Comparison of ENCODE assay signal across 7 mouse cellular contexts in genomic region chr2:154372842-154373500, GRCm38 (mm10). TPM values are rescaled to one million over a fixed set of nuclear protein-coding genes. Genes with fewer than 3 reads are reported as not detected.
DNase-seq lines count a peak whose midpoint lies in the region; ATAC-seq lines count a peak whose summit lies in the region.

Gene Cdk5rap1 (minus strand): TSS chr2:154373010.

- peak within 1 kb of the TSS; percentile 78 for H3K4me2 ChIP-seq in neural tube, embryonic 11.5 days (ENCODE audit: low read depth)
- H3K4me2 ChIP-seq in midbrain, embryonic 14.5 days (ENCODE audit: low read length) = peak within 1 kb of the TSS; percentile 81

- H3K27me3 ChIP-seq in neural tube, embryonic 11.5 days (ENCODE audit: control insufficient read depth, insufficient read depth, low read length) = no peaks in the 10 kb centered on the region
- no peaks in the 10 kb centered on the region for H3K27me3 ChIP-seq in midbrain, embryonic 14.5 days (ENCODE audit: control insufficient read depth, insufficient read depth, low read length)

- no peak for DNase-seq in neural tube, embryonic 11.5 days (ENCODE audit: low spot score)
- no peak for DNase-seq in neural tube, embryonic 10.5 days (ENCODE audit: extremely low spot score, low spot score)
- DNase-seq in c-Kit-positive CD71-positive TER-119-positive erythroid progenitor cells, embryonic 14.5 days (ENCODE audit: low spot score) = peak; percentile 27
- DNase-seq in gastrocnemius, postnatal 4 days (ENCODE audit: low spot score in 2 of 2) = no peak
- DNase-seq in layer of hippocampus, postnatal 10 days (ENCODE audit: low spot score in 2 of 2) = no peak
- peak; percentile 7 for DNase-seq in midbrain, embryonic 14.5 days
- DNase-seq in T-cell, adult 2 months (ENCODE audit: low spot score) = no peak

- H3K4me1 ChIP-seq in neural tube, embryonic 11.5 days (ENCODE audit: control insufficient read depth, insufficient read depth, low read length) = no peaks in the 10 kb centered on the region
- peaks cover 5% of the 10 kb centered on the region; the same call in 1 of the 2 replicates for H3K4me1 ChIP-seq in midbrain, embryonic 14.5 days (ENCODE audit: control insufficient read depth, insufficient read depth, low read length)

- H3K9ac ChIP-seq in neural tube, embryonic 11.5 days (ENCODE audit: low read length) = peak within 1 kb of the TSS; percentile 95
- H3K9ac ChIP-seq in midbrain, embryonic 14.5 days (replicated peaks; ENCODE audit: low read length) = peak within 1 kb of the TSS; percentile 77

- no peaks in the 10 kb centered on the region for H3K9me3 ChIP-seq in neural tube, embryonic 11.5 days (ENCODE audit: control insufficient read depth, low read length)
- H3K9me3 ChIP-seq in midbrain, embryonic 14.5 days (ENCODE audit: control insufficient read depth, low read length) = no peaks in the 10 kb centered on the region

- peak; percentile 31 for ATAC-seq in neural tube, embryonic 11.5 days (ENCODE audit: insufficient read depth, low FRiP score, low TSS enrichment)
- ATAC-seq in midbrain, embryonic 14.5 days (ENCODE audit: low FRiP score, low TSS enrichment) = no peak

- H3K36me3 ChIP-seq in neural tube, embryonic 11.5 days (ENCODE audit: control insufficient read depth, insufficient read depth, low read length) = no peaks in the 10 kb centered on the region
- H3K36me3 ChIP-seq in midbrain, embryonic 14.5 days (ENCODE audit: control insufficient read depth, insufficient read depth, low read length) = peaks cover 5% of the 10 kb centered on the region; the same call in 1 of the 2 replicates

- peak within 1 kb of the TSS; percentile 77 for H3K4me3 ChIP-seq in neural tube, embryonic 11.5 days (ENCODE audit: low read depth, low read length)
- peak within 1 kb of the TSS; percentile 62 for H3K4me3 ChIP-seq in midbrain, embryonic 14.5 days (replicated peaks; ENCODE audit: low read depth, low read length)

- WGBS in neural tube, embryonic 11.5 days = 11% methylated on average over 9 of the region's 9 CpGs
- WGBS in midbrain, embryonic 14.5 days = 10% methylated on average over 9 of the region's 9 CpGs

- H3K27ac ChIP-seq in neural tube, embryonic 11.5 days (ENCODE audit: low read depth, low read length) = peak within 1 kb of the TSS; percentile 58
- H3K27ac ChIP-seq in midbrain, embryonic 14.5 days (replicated peaks; ENCODE audit: low read depth, low read length) = peak within 1 kb of the TSS; percentile 75

RNA-seq across cellular contexts. Expression of gene Cdk5rap1, which starts in this region (rescaled TPM):
- 15.8 and 16.0 TPM in 2 replicates for polyA plus RNA-seq in neural tube, embryonic 11.5 days (2014; fragmentation: Nextera tagmentation; extraction: Ambion mirVana)
- total RNA-seq in gastrocnemius, postnatal 4 days (2021) = 10 to 100 TPM; 11.6 to 12.1 TPM
- total RNA-seq in layer of hippocampus, postnatal 10 days (2021) = 10 to 100 TPM; 11.9 to 16.1 TPM
- polyA plus RNA-seq in midbrain, embryonic 14.5 days (2014; fragmentation: Nextera tagmentation; extraction: Ambion mirVana) = 11.0 and 22.9 TPM in 2 replicates

Comparison
In these comparisons a context has a peak if more than half of its experiments do, and no peak if none do; other contexts are left out.
1. DNase-seq: peak in c-Kit-positive CD71-positive TER-119-positive erythroid progenitor cells, embryonic 14.5 days (single experiment) and midbrain, embryonic 14.5 days (single experiment); none in neural tube, embryonic 11.5 days (single experiment), neural tube, embryonic 10.5 days (single experiment), gastrocnemius, postnatal 4 days (0 of 2), layer of hippocampus, postnatal 10 days (0 of 2) and T-cell, adult 2 months (single experiment).